Mouse (Mus musculus) erythroblast, adult 5-6 weeks (primary cell): Measurements from ENCODE around the gene Hsd11b2. TPM values are rescaled to one million over a fixed set of nuclear protein-coding genes. Genes with fewer than 3 reads are reported as not detected.
A peak's percentile ranks its signal among the peaks of the same experiment; 100 is the strongest.
"Not testable (repeated sequence)": the region's sequence is repeated elsewhere in the genome, so short reads cannot be mapped to it uniquely, and the experiment has no call there.

Source experiments
- ATAC-seq: replicated peaks from 2 replicates; pipeline ENCODE4 v1.8.0; 2016; ENCODE audit warnings: moderate number of reproducible peaks, mild to moderate bottlenecking, moderate TSS enrichment, inconsistent platforms; ENCODE audit not compliant: poor library complexity, low FRiP score, severe bottlenecking
- total RNA-seq, 2 experiments: library from RNA; stranded (forward) in 1 of 2; stranded (reverse) in 1 of 2; fragments of 150-400 nt in 1 of 2; fragments of 200-764, 138-1000 nt in 1 of 2; gene quantifications; 2 replicates each; pipeline versions ENCODE4 v1.2.3 to v1.2.4; 2015 to 2017; ENCODE audit warnings: low replicate concordance in 2 of 2

The Hsd11b2 gene
- total RNA-seq, 2 experiments from 2014 or later: not detected

GRCm38 (mm10) chr8:105549506-105549905 is 31.0 kb downstream of the Hsd11b2 start:
- no peak for ATAC-seq

DNA sequence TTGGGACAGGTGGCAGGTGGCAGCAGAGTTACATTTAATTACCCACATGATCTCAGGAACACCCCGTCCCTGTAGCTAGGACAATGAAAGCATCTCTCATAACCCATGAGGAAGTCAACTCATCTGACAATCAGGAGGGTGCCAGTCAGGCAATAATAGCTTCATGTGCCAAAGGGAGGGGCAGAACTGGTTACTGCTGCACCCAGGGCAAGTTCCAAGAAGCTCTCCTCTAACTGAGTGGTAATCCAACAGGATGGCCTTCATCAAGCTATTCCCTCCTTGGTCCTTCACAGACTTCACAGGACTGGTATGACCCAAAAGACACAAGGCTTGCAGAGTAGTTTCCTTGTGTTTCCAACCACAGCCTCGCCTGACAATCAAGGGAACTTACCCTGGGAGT is 31.5 kb downstream of the Hsd11b2 start:
- no peak for ATAC-seq

DNA sequence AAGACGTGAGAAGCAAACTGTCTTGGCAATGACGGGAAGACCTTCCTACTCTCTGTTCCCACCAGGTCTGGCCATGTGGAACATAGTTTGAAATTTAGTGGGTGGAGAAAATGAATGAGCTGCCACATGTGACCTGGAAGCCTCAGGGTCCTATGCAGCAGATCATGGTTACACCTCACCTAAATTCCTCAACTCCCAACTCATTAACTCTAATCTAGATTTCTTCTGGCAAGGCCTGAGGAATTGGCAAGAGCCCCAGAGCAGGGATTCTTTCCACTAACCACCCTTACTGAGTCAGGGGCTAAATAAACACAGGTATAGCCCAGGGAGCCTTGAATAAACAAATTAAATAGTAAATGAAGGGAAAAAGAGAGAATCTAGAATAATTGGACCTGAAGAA is 33.5 kb downstream of the Hsd11b2 start:
- ATAC-seq: no peak

DNA sequence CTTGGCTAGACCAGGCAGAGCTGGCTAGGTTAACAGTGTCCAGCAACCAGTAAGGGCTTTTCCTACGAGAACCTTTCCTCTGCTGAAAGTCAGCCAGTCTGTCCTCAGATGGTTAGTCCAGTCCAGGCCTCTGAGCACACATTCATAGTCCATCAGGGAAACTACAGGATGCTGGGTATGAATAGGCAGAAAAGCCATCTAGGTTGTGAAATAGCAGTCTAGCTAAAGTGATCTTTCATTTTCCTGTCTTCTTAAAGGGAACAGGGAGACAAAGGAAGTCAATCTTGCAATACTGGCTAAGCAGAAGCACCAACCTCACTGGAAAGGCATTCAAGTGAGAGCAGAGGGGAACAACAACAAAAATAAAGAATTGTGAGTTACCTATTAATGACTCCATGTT is 34.3 kb downstream of the Hsd11b2 start:
- ATAC-seq: no peak

- ATAC-seq: peak; percentile 92
Measured at GRCm38 (mm10) chr8:105554087-105554486, 35.5 kb downstream of the Hsd11b2 start.

DNA sequence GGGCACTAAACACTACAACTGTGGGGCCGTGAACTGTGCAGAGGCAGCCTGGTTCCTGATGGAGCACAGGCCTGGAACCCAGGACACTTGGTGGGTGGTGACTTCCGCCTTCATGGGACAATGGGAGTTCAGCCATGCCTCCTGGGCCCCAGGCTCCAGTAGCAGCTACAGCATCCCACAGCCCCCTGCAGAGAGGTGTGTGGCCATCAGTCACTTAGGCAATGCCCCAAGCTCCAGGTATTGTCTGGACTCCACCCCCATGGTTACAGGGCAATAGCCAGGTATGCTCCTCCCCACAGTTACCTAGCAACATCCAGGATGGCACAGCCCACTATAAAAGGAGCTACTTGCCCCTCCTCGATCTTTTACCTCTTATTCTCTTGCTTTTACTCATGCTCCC is 36.7 kb downstream of the Hsd11b2 start:
- no peak for ATAC-seq

GRCm38 (mm10) chr8:105562863-105563262 is 44.3 kb downstream of the Hsd11b2 start:
- no peak for ATAC-seq

DNA sequence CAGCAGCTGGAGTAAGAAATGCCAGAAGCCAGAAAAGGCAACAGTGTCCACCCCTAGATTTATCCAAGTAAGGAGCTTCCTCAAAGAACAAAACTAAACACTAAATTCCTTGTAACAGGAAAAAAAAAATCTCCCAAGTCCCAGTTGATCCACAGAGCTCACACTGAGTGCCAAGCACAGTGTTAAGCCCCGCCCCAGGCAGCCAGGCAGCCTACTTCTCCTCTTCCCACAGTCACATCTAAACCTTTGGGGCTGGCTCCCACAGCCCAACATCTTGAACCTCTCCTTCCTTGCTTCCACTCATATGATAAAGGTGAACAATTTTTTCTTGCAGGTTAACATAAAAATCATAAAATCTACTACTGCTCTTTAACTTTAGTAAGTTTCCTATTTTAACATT is 45.3 kb downstream of the Hsd11b2 start:
- no peak for ATAC-seq

- not testable (repeated sequence) for ATAC-seq
Measured at GRCm38 (mm10) chr8:105564573-105565229, 46.1 kb downstream of the Hsd11b2 start.

- peak; percentile 22 for ATAC-seq
Measured at GRCm38 (mm10) chr8:105565401-105565881, 46.9 kb downstream of the Hsd11b2 start.

DNA sequence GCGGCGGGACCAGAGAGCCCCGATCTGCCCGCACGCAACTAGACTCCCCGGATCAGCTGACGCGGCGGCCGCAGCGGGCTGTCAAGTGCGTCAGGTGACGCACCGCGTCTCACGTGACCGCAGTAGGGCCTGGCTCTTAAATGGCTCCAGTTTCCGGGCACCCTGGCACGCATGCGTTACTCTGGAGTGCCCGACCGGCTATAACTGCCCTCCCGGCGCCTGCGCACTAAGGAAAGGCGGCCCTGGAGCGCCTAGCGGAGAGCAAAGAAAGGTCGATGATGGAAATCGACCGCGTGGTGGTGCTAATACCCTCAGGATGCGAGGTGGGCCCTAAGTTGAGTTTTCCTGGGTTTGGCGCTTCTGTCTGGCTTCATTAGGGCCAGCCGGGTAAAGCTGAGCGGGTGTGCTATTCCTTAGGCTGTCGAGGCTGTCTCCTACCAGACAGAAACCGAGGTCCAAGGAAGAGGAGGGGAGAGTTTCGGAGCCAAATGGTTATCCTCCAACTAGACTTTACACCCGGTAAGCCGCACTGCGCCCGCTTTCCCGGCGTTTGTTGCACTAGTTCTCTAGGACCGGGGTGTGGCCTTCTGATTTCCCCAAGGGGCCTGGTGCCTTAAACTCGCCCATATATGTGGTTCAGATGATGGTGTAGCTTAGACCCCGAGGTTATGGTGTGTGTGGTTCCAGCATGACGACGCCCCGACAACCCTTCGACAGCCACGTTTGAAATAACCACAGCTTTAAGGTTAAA is 47.6 kb downstream of the Hsd11b2 start, which contains the start of gene Atp6v0d1:
Gene Atp6v0d1 (minus strand): TSS at position 96 of the 751 bp plus-strand sequence.
- ATAC-seq: peak; percentile 92

- peak; percentile 36 for ATAC-seq
Measured at GRCm38 (mm10) chr8:105566703-105567595, 48.4 kb downstream of the Hsd11b2 start.

- no peak for ATAC-seq
Measured at GRCm38 (mm10) chr8:105571810-105572209, 53.3 kb downstream of the Hsd11b2 start.

- ATAC-seq: no peak
Measured at GRCm38 (mm10) chr8:105573427-105573826, 54.9 kb downstream of the Hsd11b2 start.

Other genes starting within 250 kb of the Hsd11b2 start
- not detected in 2 replicates for gene Hsf4, start 249.0 kb upstream of the Hsd11b2 start, total RNA-seq (2015; ENCODE audit: low replicate concordance)
- not detected in 2 replicates for gene Hsf4, start 249.0 kb upstream of the Hsd11b2 start, total RNA-seq (2017; ENCODE audit: low replicate concordance)
- gene Nol3, start 242.6 kb upstream of the Hsd11b2 start, total RNA-seq (2015; ENCODE audit: low replicate concordance): not detected in 2 replicates
- not detected in 2 replicates for gene Nol3, start 242.6 kb upstream of the Hsd11b2 start, total RNA-seq (2017; ENCODE audit: low replicate concordance)
- 1.0 and 3.8 TPM in 2 replicates for gene 4931428F04Rik, start 228.9 kb upstream of the Hsd11b2 start, total RNA-seq (2015; ENCODE audit: low replicate concordance)
- gene 4931428F04Rik, start 228.9 kb upstream of the Hsd11b2 start, total RNA-seq (2017; ENCODE audit: low replicate concordance): 0.70 and 1.2 TPM in 2 replicates
- gene Exoc3l, start 222.7 kb upstream of the Hsd11b2 start, total RNA-seq (2015; ENCODE audit: low replicate concordance): 0.38 and 5.9 TPM in 2 replicates
- gene Exoc3l, start 222.7 kb upstream of the Hsd11b2 start, total RNA-seq (2017; ENCODE audit: low replicate concordance): 15.0 and 26.8 TPM in 2 replicates
- 289 and 294 TPM in 2 replicates for gene E2f4, start 221.1 kb upstream of the Hsd11b2 start, total RNA-seq (2015; ENCODE audit: low replicate concordance)
- gene E2f4, start 221.1 kb upstream of the Hsd11b2 start, total RNA-seq (2017; ENCODE audit: low replicate concordance): 120 and 129 TPM in 2 replicates
- gene Elmo3, start 213.2 kb upstream of the Hsd11b2 start, total RNA-seq (2015; ENCODE audit: low replicate concordance): 13.8 and 17.3 TPM in 2 replicates
- gene Elmo3, start 213.2 kb upstream of the Hsd11b2 start, total RNA-seq (2017; ENCODE audit: low replicate concordance): 22.1 and 30.7 TPM in 2 replicates
- gene Lrrc29, start 192.5 kb upstream of the Hsd11b2 start, total RNA-seq (2015; ENCODE audit: low replicate concordance): 13.4 and 35.9 TPM in 2 replicates
- gene Lrrc29, start 192.5 kb upstream of the Hsd11b2 start, total RNA-seq (2017; ENCODE audit: low replicate concordance): 26.2 and 28.6 TPM in 2 replicates
- 51.2 and 56.3 TPM in 2 replicates for gene Tmem208, start 192.4 kb upstream of the Hsd11b2 start, total RNA-seq (2015; ENCODE audit: low replicate concordance)
- 18.5 and 26.9 TPM in 2 replicates for gene Tmem208, start 192.4 kb upstream of the Hsd11b2 start, total RNA-seq (2017; ENCODE audit: low replicate concordance)
- 0.19 and 3.8 TPM in 2 replicates for gene Fhod1, start 170.8 kb upstream of the Hsd11b2 start, total RNA-seq (2015; ENCODE audit: low replicate concordance)
- gene Fhod1, start 170.8 kb upstream of the Hsd11b2 start, total RNA-seq (2017; ENCODE audit: low replicate concordance): 0.56 and 1.0 TPM in 2 replicates
- 1.7 TPM in 1 of 2 replicates, not detected in the other for gene Slc9a5, start 169.9 kb upstream of the Hsd11b2 start, total RNA-seq (2015; ENCODE audit: low replicate concordance)
- not detected in 2 replicates for gene Slc9a5, start 169.9 kb upstream of the Hsd11b2 start, total RNA-seq (2017; ENCODE audit: low replicate concordance)
- not detected in 2 replicates for gene Plekhg4, start 145.5 kb upstream of the Hsd11b2 start, total RNA-seq (2015; ENCODE audit: low replicate concordance)
- not detected in 2 replicates for gene Plekhg4, start 145.5 kb upstream of the Hsd11b2 start, total RNA-seq (2017; ENCODE audit: low replicate concordance)
- not detected in 2 replicates for gene Kctd19, start 105.3 kb upstream of the Hsd11b2 start, total RNA-seq (2015; ENCODE audit: low replicate concordance)
- gene Kctd19, start 105.3 kb upstream of the Hsd11b2 start, total RNA-seq (2017; ENCODE audit: low replicate concordance): not detected in 2 replicates
- 0.96 TPM in 1 of 2 replicates, not detected in the other for gene Lrrc36, start 105.2 kb upstream of the Hsd11b2 start, total RNA-seq (2015; ENCODE audit: low replicate concordance)
- 0.56 and 0.85 TPM in 2 replicates for gene Lrrc36, start 105.2 kb upstream of the Hsd11b2 start, total RNA-seq (2017; ENCODE audit: low replicate concordance)
- not detected in 2 replicates for gene Tppp3, start 47.2 kb upstream of the Hsd11b2 start, total RNA-seq (2015; ENCODE audit: low replicate concordance)
- not detected in 2 replicates for gene Tppp3, start 47.2 kb upstream of the Hsd11b2 start, total RNA-seq (2017; ENCODE audit: low replicate concordance)
- gene Zdhhc1, start 21.9 kb upstream of the Hsd11b2 start, total RNA-seq (2015; ENCODE audit: low replicate concordance): not detected in 2 replicates
- 0.17 and 0.42 TPM in 2 replicates for gene Zdhhc1, start 21.9 kb upstream of the Hsd11b2 start, total RNA-seq (2017; ENCODE audit: low replicate concordance)
- gene Atp6v0d1, start 47.3 kb downstream of the Hsd11b2 start, total RNA-seq (2015; ENCODE audit: low replicate concordance): 72.8 and 90.9 TPM in 2 replicates
- 46.0 and 50.9 TPM in 2 replicates for gene Atp6v0d1, start 47.3 kb downstream of the Hsd11b2 start, total RNA-seq (2017; ENCODE audit: low replicate concordance)
- 16.3 and 17.6 TPM in 2 replicates for gene Ripor1, start 86.5 kb downstream of the Hsd11b2 start, total RNA-seq (2015; ENCODE audit: low replicate concordance)
- gene Ripor1, start 86.5 kb downstream of the Hsd11b2 start, total RNA-seq (2017; ENCODE audit: low replicate concordance): 1.7 and 2.6 TPM in 2 replicates
- 51.6 and 81.5 TPM in 2 replicates for gene Ctcf, start 117.8 kb downstream of the Hsd11b2 start, total RNA-seq (2015; ENCODE audit: low replicate concordance)
- 68.8 and 99.5 TPM in 2 replicates for gene Ctcf, start 117.8 kb downstream of the Hsd11b2 start, total RNA-seq (2017; ENCODE audit: low replicate concordance)
- gene Agrp, start 118.6 kb downstream of the Hsd11b2 start, total RNA-seq (2015; ENCODE audit: low replicate concordance): not detected in 2 replicates
- gene Agrp, start 118.6 kb downstream of the Hsd11b2 start, total RNA-seq (2017; ENCODE audit: low replicate concordance): not detected in 2 replicates
- 3.1 TPM in 2 replicates for gene Carmil2, start 167.5 kb downstream of the Hsd11b2 start, total RNA-seq (2015; ENCODE audit: low replicate concordance)
- 2.5 and 3.5 TPM in 2 replicates for gene Carmil2, start 167.5 kb downstream of the Hsd11b2 start, total RNA-seq (2017; ENCODE audit: low replicate concordance)
- 7.1 and 12.5 TPM in 2 replicates for gene Acd, start 182.3 kb downstream of the Hsd11b2 start, total RNA-seq (2015; ENCODE audit: low replicate concordance)
- 1.7 and 7.8 TPM in 2 replicates for gene Acd, start 182.3 kb downstream of the Hsd11b2 start, total RNA-seq (2017; ENCODE audit: low replicate concordance)
- gene Pard6a, start 182.4 kb downstream of the Hsd11b2 start, total RNA-seq (2015; ENCODE audit: low replicate concordance): 2.1 TPM in 1 of 2 replicates, not detected in the other
- 0.56 and 1.5 TPM in 2 replicates for gene Pard6a, start 182.4 kb downstream of the Hsd11b2 start, total RNA-seq (2017; ENCODE audit: low replicate concordance)
- gene 4933405L10Rik, start 188.9 kb downstream of the Hsd11b2 start, total RNA-seq (2015; ENCODE audit: low replicate concordance): not detected in 2 replicates
- gene 4933405L10Rik, start 188.9 kb downstream of the Hsd11b2 start, total RNA-seq (2017; ENCODE audit: low replicate concordance): not detected in 2 replicates
- gene Enkd1, start 189.5 kb downstream of the Hsd11b2 start, total RNA-seq (2015; ENCODE audit: low replicate concordance): 2.1 and 2.5 TPM in 2 replicates
- gene Enkd1, start 189.5 kb downstream of the Hsd11b2 start, total RNA-seq (2017; ENCODE audit: low replicate concordance): 2.7 and 7.0 TPM in 2 replicates
- 0.21 and 0.38 TPM in 2 replicates for gene Gfod2, start 239.9 kb downstream of the Hsd11b2 start, total RNA-seq (2015; ENCODE audit: low replicate concordance)
- 0.51 TPM in 1 of 2 replicates, not detected in the other for gene Gfod2, start 239.9 kb downstream of the Hsd11b2 start, total RNA-seq (2017; ENCODE audit: low replicate concordance)